Mouse (Mus musculus) neural tube, embryonic 13.5 days (tissue): Measurements from ENCODE around the gene Pou2f1. TPM values are rescaled to one million over a fixed set of nuclear protein-coding genes. Genes with fewer than 3 reads are reported as not detected.
"Not testable (repeated sequence)": the region's sequence is repeated elsewhere in the genome, so short reads cannot be mapped to it uniquely, and the experiment has no call there.

Experiments
- ATAC-seq: fragments of 200-750 bp; cut with Nextera tagmentation; 2 replicates; pipeline ENCODE4 v1.8.0; 2017; ENCODE audit warnings: low read depth, mild to moderate bottlenecking, moderate TSS enrichment, moderate library complexity
- H3K27ac ChIP-seq: fragments of 300-500 bp; sonication (generic); replicated peaks from 2 replicates; pipeline ENCODE4 v1.5.1; 2015; ENCODE audit warnings: moderate library complexity, mild to moderate bottlenecking, inconsistent platforms
- H3K27me3 ChIP-seq: fragments of 300-500 bp; sonication (generic); 2 replicates; pipeline ENCODE4 v1.6.1; 2015; ENCODE audit warnings: mild to moderate bottlenecking, inconsistent platforms
- H3K36me3 ChIP-seq: fragments of 300-500 bp; sonication (generic); 2 replicates; pipeline ENCODE4 v1.6.1; 2015; ENCODE audit warnings: mild to moderate bottlenecking, inconsistent platforms
- H3K4me1 ChIP-seq: fragments of 300-500 bp; sonication (generic); replicated peaks from 2 replicates; pipeline ENCODE4 v1.6.1; 2015; ENCODE audit warnings: inconsistent platforms
- H3K4me2 ChIP-seq: fragments of 300-500 bp; sonication (generic); 2 replicates; pipeline ENCODE4 v1.6.1; 2015; ENCODE audit warnings: inconsistent platforms, mild to moderate bottlenecking, moderate library complexity
- H3K4me3 ChIP-seq: fragments of 300-500 bp; sonication (generic); 2 replicates; pipeline ENCODE4 v1.5.1; 2015; ENCODE audit warnings: mild to moderate bottlenecking, inconsistent platforms
- H3K9ac ChIP-seq: fragments of 300-500 bp; sonication (generic); 2 replicates; pipeline ENCODE4 v1.6.1; 2015; ENCODE audit warnings: moderate library complexity, mild to moderate bottlenecking, inconsistent platforms
- H3K9me3 ChIP-seq: fragments of 300-500 bp; sonication (generic); 2 replicates; pipeline ENCODE4 v1.6.1; 2016; ENCODE audit warnings: inconsistent platforms
- WGBS: fragments of 180-500 bp; shearing (Covaris S2); methylation state at CpG from one replicate; pipeline ENCODE4 v1.1.7; 2015; 5-methylcytosine and 5-hydroxymethylcytosine counted together
- polyA plus RNA-seq: library from polyadenylated mRNA; unstranded; fragments of >200 nt; fragmentation: Nextera tagmentation; extraction: Ambion mirVana; gene quantifications from 2 replicates; pipeline ENCODE4 v1.2.1, GENCODE M21; 2015

The Pou2f1 gene
- polyA plus RNA-seq, 1 experiment from 2014 or later, result 15.5 TPM

GRCm38 (mm10) chr1:166000601-166001120 lies 1.8 kb downstream of the Pou2f1 start:
- H3K9me3 ChIP-seq, result no peaks in the 10 kb centered on the region
- H3K27me3 ChIP-seq, result no peaks in the 10 kb centered on the region
- ATAC-seq, result no peak
- H3K36me3 ChIP-seq, result no peaks in the 10 kb centered on the region
- peak overlapping the region; percentile 97 for H3K27ac ChIP-seq
- H3K4me1 ChIP-seq, result peaks cover 39% of the 10 kb centered on the region
- peak overlapping the region; percentile 98 for H3K4me3 ChIP-seq
- H3K4me2 ChIP-seq, result peak overlapping the region; percentile 92
- peak overlapping the region; percentile 99 for H3K9ac ChIP-seq
- WGBS, result 5% methylated on average over 7 of the region's 7 CpGs

GRCm38 (mm10) chr1:165999709-166000108 lies 2.8 kb downstream of the Pou2f1 start:
- Histone ChIP-seq H3K9ac (0 out of 2 replicates have a peak overlapping the region, but pooled peaks have one; percentile 9), H3K27me3 (no peaks in the 10 kb centered on the region), H3K27ac (no peak overlapping the region), H3K4me1 (peaks cover 41% of the 10 kb centered on the region), H3K36me3 (no peaks in the 10 kb centered on the region), H3K4me3 (no peak overlapping the region), H3K4me2 (no peak overlapping the region), H3K9me3 (no peaks in the 10 kb centered on the region)
- no peak for ATAC-seq
- WGBS, result 76% methylated on average over 1 of the region's 1 CpGs

GRCm38 (mm10) chr1:165995661-165996055 lies 6.8 kb downstream of the Pou2f1 start:
- Histone ChIP-seq H3K9ac (no peak overlapping the region), H3K4me2 (no peak overlapping the region), H3K4me3 (no peak overlapping the region), H3K36me3 (no peaks in the 10 kb centered on the region), H3K4me1 (peaks cover 56% of the 10 kb centered on the region), H3K27me3 (no peaks in the 10 kb centered on the region), H3K27ac (no peak overlapping the region), H3K9me3 (no peaks in the 10 kb centered on the region)
- 87% methylated on average over 7 of the region's 7 CpGs for WGBS
- no peak for ATAC-seq

GRCm38 (mm10) chr1:165995011-165995660 lies 7.3 kb downstream of the Pou2f1 start:
- 92% methylated on average over 6 of the region's 7 CpGs for WGBS
- not testable (repeated sequence) for H3K9me3 ChIP-seq

GRCm38 (mm10) chr1:165994279-165994678 lies 8.2 kb downstream of the Pou2f1 start:
- Histone ChIP-seq H3K4me2 (no peak overlapping the region), H3K9me3 (no peaks in the 10 kb centered on the region), H3K36me3 (no peaks in the 10 kb centered on the region), H3K4me1 (peaks cover 43% of the 10 kb centered on the region), H3K4me3 (no peak overlapping the region), H3K27ac (no peak overlapping the region), H3K27me3 (no peaks in the 10 kb centered on the region), H3K9ac (no peak overlapping the region)
- no peak for ATAC-seq
- WGBS, result 70% methylated on average over 1 of the region's 1 CpGs

More at GRCm38 (mm10) chr1:165995011-165995660, 7.3 kb downstream of the Pou2f1 start:
- not testable (repeated sequence) for H3K4me2 ChIP-seq, ATAC-seq, H3K27ac ChIP-seq, H3K9ac ChIP-seq, H3K27me3 ChIP-seq, H3K4me3 ChIP-seq, H3K36me3 ChIP-seq
- H3K4me1 ChIP-seq, result peaks cover 51% of the 10 kb centered on the region

GRCm38 (mm10) chr1:165993270-165994156 lies 9.0 kb downstream of the Pou2f1 start:
- Histone ChIP-seq H3K9ac (no peak overlapping the region), H3K4me3 (no peak overlapping the region), H3K9me3 (no peaks in the 10 kb centered on the region), H3K4me1 (peaks cover 37% of the 10 kb centered on the region), H3K36me3 (no peaks in the 10 kb centered on the region), H3K4me2 (no peak overlapping the region), H3K27me3 (no peaks in the 10 kb centered on the region), H3K27ac (no peak overlapping the region)
- 69% methylated on average over 6 of the region's 6 CpGs for WGBS
- ATAC-seq, result no peak

- Histone ChIP-seq H3K27ac (no peak overlapping the region), H3K27me3 (no peaks in the 10 kb centered on the region), H3K9me3 (no peaks in the 10 kb centered on the region), H3K36me3 (no peaks in the 10 kb centered on the region), H3K4me1 (peaks cover 15% of the 10 kb centered on the region), H3K4me2 (no peak overlapping the region), H3K9ac (no peak overlapping the region), H3K4me3 (no peak overlapping the region)
- no peak for ATAC-seq
- WGBS, result 77% methylated on average over 2 of the region's 2 CpGs
Measured at GRCm38 (mm10) chr1:165988536-165988935, 13.9 kb downstream of the Pou2f1 start.

GRCm38 (mm10) chr1:165988072-165988471 lies 14.4 kb downstream of the Pou2f1 start:
- no peak for ATAC-seq
- Histone ChIP-seq H3K4me2 (no peak overlapping the region), H3K36me3 (no peaks in the 10 kb centered on the region), H3K9ac (no peak overlapping the region), H3K4me3 (no peak overlapping the region), H3K27me3 (no peaks in the 10 kb centered on the region), H3K27ac (no peak overlapping the region), H3K9me3 (no peaks in the 10 kb centered on the region), H3K4me1 (peaks cover 11% of the 10 kb centered on the region)
- WGBS, result 91% methylated on average over 2 of the region's 2 CpGs

GRCm38 (mm10) chr1:165985743-165986360 lies 16.6 kb downstream of the Pou2f1 start:
- Histone ChIP-seq H3K36me3 (no peaks in the 10 kb centered on the region), H3K9ac (no peak overlapping the region), H3K27me3 (no peaks in the 10 kb centered on the region), H3K4me3 (no peak overlapping the region), H3K27ac (no peak overlapping the region), H3K9me3 (no peaks in the 10 kb centered on the region), H3K4me1 (peaks cover 3% of the 10 kb centered on the region), H3K4me2 (no peak overlapping the region)
- ATAC-seq, result no peak
- 91% methylated on average over 3 of the region's 3 CpGs for WGBS

GRCm38 (mm10) chr1:165985186-165985585 lies 17.3 kb downstream of the Pou2f1 start:
- Histone ChIP-seq H3K4me3 (no peak overlapping the region), H3K4me1 (peaks cover 3% of the 10 kb centered on the region), H3K4me2 (no peak overlapping the region), H3K27ac (no peak overlapping the region), H3K36me3 (no peaks in the 10 kb centered on the region), H3K9ac (no peak overlapping the region), H3K9me3 (no peaks in the 10 kb centered on the region), H3K27me3 (no peaks in the 10 kb centered on the region)
- 91% methylated on average over 3 of the region's 3 CpGs for WGBS
- no peak for ATAC-seq

GRCm38 (mm10) chr1:165976672-165977448 lies 25.6 kb downstream of the Pou2f1 start:
- Histone ChIP-seq H3K9me3 (no peaks in the 10 kb centered on the region), H3K36me3 (no peaks in the 10 kb centered on the region), H3K4me3 (no peak overlapping the region), H3K4me1 (peaks cover 32% of the 10 kb centered on the region), H3K9ac (no peak overlapping the region), H3K4me2 (no peak overlapping the region), H3K27me3 (no peaks in the 10 kb centered on the region), H3K27ac (no peak overlapping the region)
- WGBS, result 58% methylated on average over 7 of the region's 7 CpGs
- no peak for ATAC-seq
